Mouse (Mus musculus) embryo, embryonic 11.5 days (tissue): ENCODE data around the gene Mr1.

Source experiments
- DNase-seq: peaks from one replicate; pipeline ENCODE4 v3.0.0-alpha.2; 2012; ENCODE audit warnings: low read depth, low spot score

Gene Mr1

GRCm38 (mm10) chr1:155127429-155127934 is 19.1 kb downstream of the Mr1 start:
- DNase-seq, result no peak

- no peak for DNase-seq
Measured at GRCm38 (mm10) chr1:155126716-155127115, 19.9 kb downstream of the Mr1 start.

GRCm38 (mm10) chr1:155124397-155124796 is 22.2 kb downstream of the Mr1 start:
- no peak for DNase-seq

- DNase-seq, result no peak
Measured at GRCm38 (mm10) chr1:155121977-155122939, 24.4 kb downstream of the Mr1 start.

GRCm38 (mm10) chr1:155119719-155120118 is 26.9 kb downstream of the Mr1 start:
- DNase-seq, result no peak

GRCm38 (mm10) chr1:155113946-155114345 is 32.7 kb downstream of the Mr1 start:
- no peak for DNase-seq

GRCm38 (mm10) chr1:155112875-155113274 is 33.7 kb downstream of the Mr1 start:
- DNase-seq, result no peak

GRCm38 (mm10) chr1:155112118-155112517 is 34.5 kb downstream of the Mr1 start:
- DNase-seq, result no peak

- DNase-seq, result no peak
Measured at GRCm38 (mm10) chr1:155111491-155111890, 35.1 kb downstream of the Mr1 start.

GRCm38 (mm10) chr1:155109387-155110350 is 36.9 kb downstream of the Mr1 start:
- DNase-seq, result no peak

- no peak for DNase-seq
Measured at GRCm38 (mm10) chr1:155108412-155108811, 38.2 kb downstream of the Mr1 start.

- DNase-seq, result no peak
Measured at GRCm38 (mm10) chr1:155107843-155108242, 38.8 kb downstream of the Mr1 start.

GRCm38 (mm10) chr1:155106310-155106709 is 40.3 kb downstream of the Mr1 start:
- DNase-seq, result no peak

- DNase-seq, result no peak
Measured at GRCm38 (mm10) chr1:155103991-155104390, 42.6 kb downstream of the Mr1 start.

GRCm38 (mm10) chr1:155102631-155103030 is 44.0 kb downstream of the Mr1 start:
- no peak for DNase-seq

- DNase-seq, result peak; percentile 97
Measured at GRCm38 (mm10) chr1:155099280-155099848, 47.2 kb downstream of the Mr1 start, which contains the start of gene Ier5. TSS of gene Ier5 (minus strand) at chr1:155099636.

GRCm38 (mm10) chr1:155098486-155099279 is 47.9 kb downstream of the Mr1 start:
- DNase-seq, result no peak

GRCm38 (mm10) chr1:155097931-155098485 is 48.6 kb downstream of the Mr1 start:
- DNase-seq, result no peak

GRCm38 (mm10) chr1:155097354-155097753 is 49.3 kb downstream of the Mr1 start:
- DNase-seq, result no peak

GRCm38 (mm10) chr1:155096620-155097261 is 49.9 kb downstream of the Mr1 start:
- no peak for DNase-seq
